Mouse (Mus musculus) bone marrow, adult 2 months (tissue): ENCODE measurements at regions not wholly inside any gene's neighbourhood (a gene's known extent, or its start where the extent isn't known, plus 50 kb on each side); places are given as distances from the start of the nearest gene placed in this dataset.

Experiments
- H3K27ac ChIP-seq: fragments of 200-500 bp; 2 replicates; pipeline ENCODE4 v1.5.1; 2012; ENCODE audit warnings: low read depth, mild to moderate bottlenecking, control low read depth, inconsistent platforms, low read length; ENCODE audit not compliant: control insufficient read depth, poor library complexity, insufficient read depth
- H3K4me1 ChIP-seq: fragments of 200-500 bp; 2 replicates; pipeline ENCODE4 v1.6.1; 2011; ENCODE audit warnings: low read length; ENCODE audit not compliant: control insufficient read depth, insufficient read depth
- H3K4me3 ChIP-seq: fragments of 200-500 bp; replicated peaks from 2 replicates; pipeline ENCODE3; 2011; ENCODE audit warnings: mild to moderate bottlenecking, low read depth, low read length, control low read depth; ENCODE audit not compliant: control insufficient read depth
- CTCF ChIP-seq: fragments of 200-500 bp; IDR thresholded peaks from 2 replicates; pipeline ENCODE4 v1.5.1; 2011; ENCODE audit warnings: low read length, control low read depth; ENCODE audit not compliant: control insufficient read depth, insufficient read depth
- POLR2A ChIP-seq: fragments of 200-500 bp; IDR thresholded peaks from 2 replicates; pipeline ENCODE4 v1.6.1; 2011; ENCODE audit warnings: low read depth, mild to moderate bottlenecking, control low read depth, low read length, borderline replicate concordance; ENCODE audit not compliant: control insufficient read depth
- WGBS: fragments of 180-500 bp; shearing (Covaris S2); methylation state at CpG from one replicate; pipeline ENCODE4 v1.1.7; 2018; 5-methylcytosine and 5-hydroxymethylcytosine counted together

GRCm38 (mm10) chr13:28424446-28425059 is 167.2 kb downstream of the Gm11361 start:
- H3K27ac ChIP-seq: no peak overlapping the region
- 57% methylated on average over 8 of the region's 8 CpGs for WGBS
- no peaks in the 10 kb centered on the region; the same call in 1 of the 2 replicates for H3K4me1 ChIP-seq
- H3K4me3 ChIP-seq: no peak overlapping the region
- no peak for TF ChIP-seq CTCF
- no peak for TF ChIP-seq POLR2A

GRCm38 (mm10) chr13:28421309-28421708 is 164.0 kb downstream of the Gm11361 start:
- Histone ChIP-seq H3K4me3 (no peak overlapping the region), H3K27ac (no peak overlapping the region), H3K4me1 (peaks cover 6% of the 10 kb centered on the region; the same call in 1 of the 2 replicates)
- TF ChIP-seq POLR2A: no peak
- no peak for TF ChIP-seq CTCF
- WGBS: 45% methylated on average over 3 of the region's 3 CpGs

- WGBS: 79% methylated on average over 3 of the region's 3 CpGs
- peaks cover 6% of the 10 kb centered on the region; the same call in 1 of the 2 replicates for H3K4me1 ChIP-seq
Measured at GRCm38 (mm10) chr13:28420636-28421035, 163.3 kb downstream of the Gm11361 start.

DNA sequence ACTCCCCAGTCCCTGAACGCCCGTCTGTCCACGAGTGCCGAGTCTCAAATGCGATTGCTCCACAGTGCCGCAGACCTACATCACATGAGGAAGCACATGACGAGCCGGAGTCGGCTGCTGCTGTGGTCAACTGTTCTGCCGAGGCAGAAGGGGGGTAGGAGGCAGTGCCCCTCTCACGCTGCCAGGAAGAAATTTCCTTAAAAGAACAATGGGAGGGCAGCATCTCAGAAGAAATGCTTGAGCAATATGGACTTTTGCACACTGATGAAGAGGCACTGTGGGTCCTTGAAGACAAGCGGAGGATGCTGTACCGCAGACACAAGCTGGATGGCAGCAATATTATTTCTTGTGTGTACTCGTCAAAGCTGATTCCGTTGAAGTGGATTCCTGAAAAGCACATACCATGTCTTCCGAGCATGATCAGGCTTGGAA is 162.6 kb downstream of the Gm11361 start:
- H3K4me1 ChIP-seq: peaks cover 6% of the 10 kb centered on the region; the same call in 1 of the 2 replicates
- H3K27ac ChIP-seq: no peak overlapping the region
- WGBS: 10% methylated on average over 16 of the region's 16 CpGs
- no peak overlapping the region for H3K4me3 ChIP-seq
- no peak for TF ChIP-seq POLR2A
- TF ChIP-seq CTCF: no peak

More at GRCm38 (mm10) chr13:28420636-28421035, 163.3 kb downstream of the Gm11361 start:
- H3K4me3 ChIP-seq: no peak overlapping the region
- no peak overlapping the region for H3K27ac ChIP-seq
- TF ChIP-seq POLR2A (no peak), CTCF (no peak)

- WGBS: 72% methylated on average over 17 of the region's 17 CpGs
- no peak overlapping the region for H3K4me3 ChIP-seq
- peaks cover 6% of the 10 kb centered on the region; the same call in 1 of the 2 replicates for H3K4me1 ChIP-seq
- no peak for TF ChIP-seq POLR2A
- no peak for TF ChIP-seq CTCF
- H3K27ac ChIP-seq: no peak overlapping the region
Measured at GRCm38 (mm10) chr13:28418936-28419681, 161.8 kb downstream of the Gm11361 start.

GRCm38 (mm10) chr13:28417929-28418881 is 160.9 kb downstream of the Gm11361 start:
- 13% methylated on average over 11 of the region's 11 CpGs for WGBS
- Histone ChIP-seq H3K4me3 (no peak overlapping the region), H3K27ac (no peak overlapping the region)

GRCm38 (mm10) chr13:28417431-28417928 is 160.2 kb downstream of the Gm11361 start:
- 7% methylated on average over 7 of the region's 7 CpGs for WGBS
- Histone ChIP-seq H3K4me1 (peaks cover 6% of the 10 kb centered on the region; the same call in 1 of the 2 replicates), H3K4me3 (peak overlapping the region; percentile 11), H3K27ac (no peak overlapping the region)
- TF ChIP-seq POLR2A (no peak), CTCF (no peak)

More at GRCm38 (mm10) chr13:28417929-28418881, 160.9 kb downstream of the Gm11361 start:
- TF ChIP-seq CTCF (no peak), POLR2A (no peak)
- peaks cover 6% of the 10 kb centered on the region; the same call in 1 of the 2 replicates for H3K4me1 ChIP-seq

- Histone ChIP-seq H3K4me3 (no peak overlapping the region), H3K4me1 (peaks cover 6% of the 10 kb centered on the region; the same call in 1 of the 2 replicates), H3K27ac (no peak overlapping the region)
- TF ChIP-seq CTCF (no peak), POLR2A (no peak)
- 69% methylated on average over 8 of the region's 8 CpGs for WGBS
Measured at GRCm38 (mm10) chr13:28416887-28417286, 159.6 kb downstream of the Gm11361 start.
